Mouse (Mus musculus) G1E-ER4 (cell line): ENCODE results near the gene Pde3b. TPM values are rescaled to one million over a fixed set of nuclear protein-coding genes. Genes with fewer than 3 reads are reported as not detected.

ENCODE experiments used
- GATA1 ChIP-seq: IDR thresholded peaks from one replicate; pipeline ENCODE4 v1.8.0; 2012; ENCODE audit warnings: low read length, inconsistent platforms
- polyA plus RNA-seq: library from polyadenylated mRNA; stranded (reverse); fragments of >175 nt; gene quantifications from 2 replicates; pipeline ENCODE4 v1.2.3, GENCODE M21; 2012

The Pde3b gene
- polyA plus RNA-seq, 1 experiment: 0.11 TPM

- no peak for TF ChIP-seq GATA1
Measured at GRCm38 (mm10) chr7:114461727-114462126, 46.6 kb downstream of the Pde3b start.

GRCm38 (mm10) chr7:114466358-114466757 is 51.3 kb downstream of the Pde3b start:
- TF ChIP-seq GATA1: no peak

- TF ChIP-seq GATA1: no peak
Measured at GRCm38 (mm10) chr7:114472471-114472870, 57.4 kb downstream of the Pde3b start.

GRCm38 (mm10) chr7:114474889-114475288 is 59.8 kb downstream of the Pde3b start:
- no peak for TF ChIP-seq GATA1

- TF ChIP-seq GATA1: peak; percentile 66
Measured at GRCm38 (mm10) chr7:114477884-114478283, 62.8 kb downstream of the Pde3b start.

GRCm38 (mm10) chr7:114478901-114479300 is 63.8 kb downstream of the Pde3b start:
- no peak for TF ChIP-seq GATA1

GRCm38 (mm10) chr7:114479779-114480178 is 64.7 kb downstream of the Pde3b start:
- TF ChIP-seq GATA1: peak; percentile 45

GRCm38 (mm10) chr7:114480196-114480989 is 65.3 kb downstream of the Pde3b start:
- no peak for TF ChIP-seq GATA1

GRCm38 (mm10) chr7:114481008-114481407 is 65.9 kb downstream of the Pde3b start:
- no peak for TF ChIP-seq GATA1

- no peak for TF ChIP-seq GATA1
Measured at GRCm38 (mm10) chr7:114481429-114481931, 66.4 kb downstream of the Pde3b start.

GRCm38 (mm10) chr7:114492540-114492939 is 77.5 kb downstream of the Pde3b start:
- no peak for TF ChIP-seq GATA1

- TF ChIP-seq GATA1: no peak
Measured at GRCm38 (mm10) chr7:114494033-114494432, 79.0 kb downstream of the Pde3b start.

- no peak for TF ChIP-seq GATA1
Measured at GRCm38 (mm10) chr7:114499293-114499692, 84.2 kb downstream of the Pde3b start.

GRCm38 (mm10) chr7:114508879-114509278 is 93.8 kb downstream of the Pde3b start:
- no peak for TF ChIP-seq GATA1

- TF ChIP-seq GATA1: no peak
Measured at GRCm38 (mm10) chr7:114520122-114520521, 105.0 kb downstream of the Pde3b start.

- TF ChIP-seq GATA1: no peak
Measured at GRCm38 (mm10) chr7:114526245-114526644, 111.2 kb downstream of the Pde3b start.

GRCm38 (mm10) chr7:114536179-114536578 is 121.1 kb downstream of the Pde3b start:
- no peak for TF ChIP-seq GATA1
